ENCODE assay signal across 8 mouse cellular contexts in genomic region chr2:31572051-31572914, GRCm38 (mm10). TPM values are rescaled to one million over a fixed set of nuclear protein-coding genes. Genes with fewer than 3 reads are reported as not detected.
A peak's percentile ranks its signal among the peaks of the same experiment; 100 is the strongest.
DNase-seq lines count a peak whose midpoint lies in the region; ATAC-seq and TF ChIP-seq lines count a peak whose summit lies in the region.

TSS of gene Fubp3 (plus strand) at chr2:31572651.

- peak within 1 kb of the TSS; percentile 94 for H3K9ac ChIP-seq in ES-Bruce4 (ENCODE audit: low read depth, poor library complexity, severe bottlenecking)
- H3K9ac ChIP-seq in forebrain, embryonic 13.5 days = peak within 1 kb of the TSS; percentile 98
- peak within 1 kb of the TSS; percentile 94 for H3K9ac ChIP-seq in liver, postnatal 0 days (replicated peaks)
- H3K9ac ChIP-seq in neural tube, embryonic 14.5 days (replicated peaks; ENCODE audit: low read depth, low read length) = peak within 1 kb of the TSS; percentile 98

- TF ChIP-seq EP300 in ES-Bruce4 (IDR thresholded peaks at IDR 0.05; ENCODE audit: insufficient read depth, low read depth, low read length) = peak; percentile 63
- TF ChIP-seq EP300 in liver, postnatal 0 days (IDR thresholded peaks at IDR 0.05; ENCODE audit: low read depth) = no peak; the same call in 1 of the 2 replicates

- peak within 1 kb of the TSS; percentile 88 for H3K4me2 ChIP-seq in forebrain, embryonic 13.5 days
- H3K4me2 ChIP-seq in liver, postnatal 0 days (ENCODE audit: low read depth, low read length) = peak within 1 kb of the TSS; percentile 87
- H3K4me2 ChIP-seq in neural tube, embryonic 14.5 days (ENCODE audit: low read depth, low read length) = peak within 1 kb of the TSS; percentile 93

- TF ChIP-seq POLR2A in ES-Bruce4 (IDR thresholded peaks at IDR 0.05; ENCODE audit: insufficient read depth, low read length) = peak; percentile 69

- peaks cover 4% of the 10 kb centered on the region; the same call in 1 of the 2 replicates for H3K9me3 ChIP-seq in ES-Bruce4 (replicated peaks; ENCODE audit: control insufficient read depth, insufficient read depth, low read length, poor library complexity, severe bottlenecking)
- H3K9me3 ChIP-seq in forebrain, embryonic 13.5 days (replicated peaks) = no peaks in the 10 kb centered on the region
- no peaks in the 10 kb centered on the region for H3K9me3 ChIP-seq in liver, postnatal 0 days (ENCODE audit: low read length)
- H3K9me3 ChIP-seq in neural tube, embryonic 14.5 days (ENCODE audit: control insufficient read depth, low read length) = no peaks in the 10 kb centered on the region

- peak; percentile 92 to 93 for DNase-seq in heart, postnatal 10 days
- peak; percentile 71 for DNase-seq in large intestine, adult 2 months (ENCODE audit: low read depth, low spot score)
- DNase-seq in liver, postnatal 0 days = peak; percentile 91
- peak; percentile 97 for DNase-seq in testis, postnatal 10 days (ENCODE audit: low spot score)

- TF ChIP-seq CTCF in ES-Bruce4 (IDR thresholded peaks at IDR 0.05; ENCODE audit: low read depth, low read length) = no peak
- no peak for TF ChIP-seq CTCF in liver, postnatal 0 days (IDR thresholded peaks at IDR 0.05; ENCODE audit: low read depth)

- peak; percentile 92 for ATAC-seq in cerebellum, adult (ENCODE audit: insufficient number of reproducible peaks, low FRiP score, low TSS enrichment)
- peak; percentile 97 for ATAC-seq in forebrain, embryonic 13.5 days
- ATAC-seq in liver, postnatal 0 days = peak; percentile 94
- ATAC-seq in neural tube, embryonic 14.5 days (ENCODE audit: low read depth) = peak; percentile 97

- peak within 1 kb of the TSS; percentile 89 for H3K4me3 ChIP-seq in ES-Bruce4 (ENCODE audit: low read depth, low read length)
- peak within 1 kb of the TSS; percentile 97 for H3K4me3 ChIP-seq in forebrain, embryonic 13.5 days
- peak within 1 kb of the TSS; percentile 91 for H3K4me3 ChIP-seq in liver, postnatal 0 days (ENCODE audit: low read depth, low read length)
- peak within 1 kb of the TSS; percentile 87 for H3K4me3 ChIP-seq in neural tube, embryonic 14.5 days (ENCODE audit: low read depth, low read length)

- H3K36me3 ChIP-seq in ES-Bruce4 (ENCODE audit: control insufficient read depth, insufficient read depth, low read length, poor library complexity, severe bottlenecking) = peaks cover 12% of the 10 kb centered on the region
- H3K36me3 ChIP-seq in forebrain, embryonic 13.5 days (ENCODE audit: poor library complexity, severe bottlenecking) = 0 out of 2 replicates have a peak, but pooled peaks cover 6% of the 10 kb centered on the region
- no peaks in the 10 kb centered on the region for H3K36me3 ChIP-seq in liver, postnatal 0 days (replicated peaks; ENCODE audit: insufficient read depth, low read length)
- H3K36me3 ChIP-seq in neural tube, embryonic 14.5 days (ENCODE audit: control insufficient read depth, insufficient read depth, low read length) = no peaks in the 10 kb centered on the region

- H3K27me3 ChIP-seq in ES-Bruce4 (ENCODE audit: control insufficient read depth, insufficient read depth, low read length, poor library complexity, severe bottlenecking) = no peaks in the 10 kb centered on the region
- peaks cover 16% of the 10 kb centered on the region; the same call in 1 of the 2 replicates for H3K27me3 ChIP-seq in forebrain, embryonic 13.5 days
- H3K27me3 ChIP-seq in liver, postnatal 0 days (ENCODE audit: insufficient read depth, low read length) = no peaks in the 10 kb centered on the region
- H3K27me3 ChIP-seq in neural tube, embryonic 14.5 days (ENCODE audit: control insufficient read depth, insufficient read depth, low read length) = no peaks in the 10 kb centered on the region

- peaks cover 1% of the 10 kb centered on the region for H3K4me1 ChIP-seq in ES-Bruce4 (ENCODE audit: control insufficient read depth, insufficient read depth, low read length)
- peaks cover 19% of the 10 kb centered on the region for H3K4me1 ChIP-seq in forebrain, embryonic 13.5 days
- H3K4me1 ChIP-seq in liver, postnatal 0 days (ENCODE audit: insufficient read depth) = peaks cover 5% of the 10 kb centered on the region
- peaks cover 19% of the 10 kb centered on the region for H3K4me1 ChIP-seq in neural tube, embryonic 14.5 days (ENCODE audit: control insufficient read depth, insufficient read depth, low read length)

- H3K27ac ChIP-seq in ES-Bruce4 (ENCODE audit: insufficient read depth, low read length) = peak within 1 kb of the TSS; percentile 95
- H3K27ac ChIP-seq in forebrain, embryonic 13.5 days = peak within 1 kb of the TSS; percentile 70
- H3K27ac ChIP-seq in liver, postnatal 0 days (ENCODE audit: low read depth) = peak within 1 kb of the TSS; percentile 87
- H3K27ac ChIP-seq in neural tube, embryonic 14.5 days (ENCODE audit: low read depth, low read length) = peak within 1 kb of the TSS; percentile 87

- WGBS in forebrain, embryonic 13.5 days = 2% methylated on average over 51 of the region's 51 CpGs
- WGBS in large intestine, adult 2 months = 2% methylated on average over 50 of the region's 51 CpGs
- 3% methylated on average over 44 of the region's 51 CpGs for WGBS in liver, postnatal 0 days (ENCODE audit: insufficient replicate concordance)
- under 1% methylated on average over 44 of the region's 51 CpGs for WGBS in neural tube, embryonic 14.5 days

- intact Hi-C loops in heart, postnatal 10 days (cut with DNase I) = no loop called here

RNA-seq across cellular contexts. Expression of gene Fubp3, which starts in this region (rescaled TPM):
- 83.7 and 87.6 TPM in 2 replicates for polyA plus RNA-seq in ES-Bruce4 (2011; ENCODE audit: insufficient read depth, insufficient read length, low read depth, missing spikeins)
- 72.7 and 76.5 TPM in 2 replicates for polyA plus RNA-seq in forebrain, embryonic 13.5 days (2015; fragmentation: Nextera tagmentation; extraction: Ambion mirVana)
- total RNA-seq in heart, postnatal 10 days (2021) = 10 to 100 TPM; 31.2 to 35.5 TPM
- polyA plus RNA-seq in large intestine, adult 2 months (2012; rRNA removed) = 20.1 and 34.8 TPM in 2 replicates
- polyA plus RNA-seq in liver, postnatal 0 days (2015; fragmentation: Nextera tagmentation; extraction: Ambion mirVana) = 19.4 and 19.5 TPM in 2 replicates
- polyA plus RNA-seq in neural tube, embryonic 14.5 days (2014; fragmentation: Nextera tagmentation; extraction: Ambion mirVana) = 47.8 and 56.6 TPM in 2 replicates

Comparison
In these comparisons a context has a peak if more than half of its experiments do, and no peak if none do; other contexts are left out.
1. Peak in every context shown above with its lines: DNase-seq, ATAC-seq, H3K4me3 ChIP-seq and H3K27ac ChIP-seq.